Comparison of ENCODE assay signal across 9 mouse cellular contexts in genomic region chr11:110095858-110096257, GRCm38 (mm10). TPM values are rescaled to one million over a fixed set of nuclear protein-coding genes. Genes with fewer than 3 reads are reported as not detected.
DNase-seq lines count a peak whose midpoint lies in the region; ATAC-seq lines count a peak whose summit lies in the region.
"Had no signal": no experiment of that assay in that cellular context is flagged by ENCODE, and none has a peak within 500 bp of the region (broad histone marks: within the 10 kb centered on the region; RNA-seq: fewer than 3 reads in every experiment).

TSS of gene Abca8a (minus strand) at chr11:110095978.

- no peak within 1 kb of the TSS for H3K9ac ChIP-seq in limb, embryonic 15.5 days
- H3K9ac ChIP-seq in hindbrain, embryonic 16.5 days (ENCODE audit: low read depth, low read length): no peak within 1 kb of the TSS
- H3K9ac ChIP-seq in hindbrain, embryonic 11.5 days (ENCODE audit: low read depth, low read length): no peak within 1 kb of the TSS
- H3K9ac ChIP-seq: liver, embryonic 14.5 days had no signal

- H3K4me3 ChIP-seq in limb, embryonic 15.5 days: no peak within 1 kb of the TSS
- no peak within 1 kb of the TSS for H3K4me3 ChIP-seq in limb, embryonic 10.5 days
- H3K4me3 ChIP-seq in hindbrain, embryonic 16.5 days (ENCODE audit: low read length): no peak within 1 kb of the TSS
- no peak within 1 kb of the TSS for H3K4me3 ChIP-seq in hindbrain, embryonic 11.5 days (ENCODE audit: low read depth, low read length)

- 0 out of 2 replicates have a peak, but pooled peaks cover 2% of the 10 kb centered on the region for H3K4me1 ChIP-seq in limb, embryonic 15.5 days
- no peaks in the 10 kb centered on the region for H3K4me1 ChIP-seq in limb, embryonic 10.5 days
- H3K4me1 ChIP-seq in hindbrain, embryonic 16.5 days (ENCODE audit: control insufficient read depth, insufficient read depth, low read depth, low read length): no peaks in the 10 kb centered on the region
- no peaks in the 10 kb centered on the region for H3K4me1 ChIP-seq in hindbrain, embryonic 11.5 days (replicated peaks; ENCODE audit: control insufficient read depth, insufficient read depth, low read length)

- no peak for ATAC-seq in limb, embryonic 15.5 days (ENCODE audit: insufficient number of reproducible peaks, low FRiP score, low TSS enrichment, low read depth)
- no peak for ATAC-seq in hindbrain, embryonic 16.5 days
- no peak for ATAC-seq in hindbrain, embryonic 11.5 days (ENCODE audit: low FRiP score)

- 0 out of 2 replicates have a peak within 1 kb of the TSS, but pooled peaks have one; percentile 43 for H3K27ac ChIP-seq in limb, embryonic 15.5 days
- no peak within 1 kb of the TSS for H3K27ac ChIP-seq in limb, embryonic 10.5 days
- H3K27ac ChIP-seq in hindbrain, embryonic 16.5 days (ENCODE audit: low read depth, low read length): no peak within 1 kb of the TSS
- no peak within 1 kb of the TSS for H3K27ac ChIP-seq in hindbrain, embryonic 11.5 days (ENCODE audit: low read depth, low read length)
- H3K27ac ChIP-seq: liver, embryonic 14.5 days had no signal

- no peaks in the 10 kb centered on the region for H3K36me3 ChIP-seq in limb, embryonic 15.5 days
- H3K36me3 ChIP-seq in limb, embryonic 10.5 days: no peaks in the 10 kb centered on the region
- no peaks in the 10 kb centered on the region for H3K36me3 ChIP-seq in hindbrain, embryonic 16.5 days (ENCODE audit: control insufficient read depth, insufficient read depth, low read length)
- no peaks in the 10 kb centered on the region for H3K36me3 ChIP-seq in hindbrain, embryonic 11.5 days (ENCODE audit: control insufficient read depth, insufficient read depth, low read length)

- no peaks in the 10 kb centered on the region for H3K27me3 ChIP-seq in limb, embryonic 15.5 days
- H3K27me3 ChIP-seq in limb, embryonic 10.5 days (ENCODE audit: low read depth, poor library complexity, severe bottlenecking): no peaks in the 10 kb centered on the region
- no peaks in the 10 kb centered on the region for H3K27me3 ChIP-seq in hindbrain, embryonic 16.5 days (replicated peaks; ENCODE audit: control insufficient read depth, insufficient read depth, low read length)
- H3K27me3 ChIP-seq in hindbrain, embryonic 11.5 days (ENCODE audit: control insufficient read depth, insufficient read depth, low read length): no peaks in the 10 kb centered on the region

- no peaks in the 10 kb centered on the region for H3K9me3 ChIP-seq in limb, embryonic 15.5 days
- no peaks in the 10 kb centered on the region for H3K9me3 ChIP-seq in limb, embryonic 10.5 days (replicated peaks)
- no peaks in the 10 kb centered on the region for H3K9me3 ChIP-seq in hindbrain, embryonic 16.5 days (ENCODE audit: control insufficient read depth, low read length)
- H3K9me3 ChIP-seq in hindbrain, embryonic 11.5 days (ENCODE audit: control insufficient read depth, low read length): no peaks in the 10 kb centered on the region

- H3K4me2 ChIP-seq in limb, embryonic 15.5 days: no peak within 1 kb of the TSS
- no peak within 1 kb of the TSS for H3K4me2 ChIP-seq in hindbrain, embryonic 16.5 days (ENCODE audit: low read length)
- no peak within 1 kb of the TSS for H3K4me2 ChIP-seq in hindbrain, embryonic 11.5 days (replicated peaks; ENCODE audit: low read depth, low read length)

- no peak for DNase-seq in limb, embryonic 10.5 days (ENCODE audit: low spot score)
- peak; percentile 38 for DNase-seq in brain, adult 2 months (ENCODE audit: low read depth, low spot score)
- no peak for DNase-seq in gonadal fat pad, adult 2 months (ENCODE audit: low read depth)
- DNase-seq in lung, postnatal 14 days: peak; percentile 12
- DNase-seq in spleen, postnatal 36 days (ENCODE audit: low spot score in 2 of 2): no peak
- no peak for DNase-seq in hindbrain, embryonic 11.5 days (ENCODE audit: low spot score)

- WGBS in limb, embryonic 15.5 days: 41% methylated on average over 5 of the region's 5 CpGs
- 91% methylated on average over 5 of the region's 5 CpGs for WGBS in limb, embryonic 10.5 days
- WGBS in hindbrain, embryonic 16.5 days: 56% methylated on average over 5 of the region's 5 CpGs
- WGBS in hindbrain, embryonic 11.5 days: 86% methylated on average over 5 of the region's 5 CpGs

RNA-seq across cellular contexts. Expression of gene Abca8a, which starts in this region (rescaled TPM):
- 3.5 and 5.6 TPM in 2 replicates for polyA plus RNA-seq in limb, embryonic 15.5 days (2015; fragmentation: Nextera tagmentation; extraction: Ambion mirVana)
- not detected in 2 replicates for polyA plus RNA-seq in limb, embryonic 10.5 days (2016; fragmentation: Nextera tagmentation; extraction: Ambion mirVana)
- 15.3 and 17.2 TPM in 2 replicates for polyA plus RNA-seq in gonadal fat pad, adult 2 months (2012; rRNA removed)
- polyA plus RNA-seq in hindbrain, embryonic 16.5 days (2015; fragmentation: Nextera tagmentation; extraction: Ambion mirVana): 1.3 and 1.7 TPM in 2 replicates
- polyA plus RNA-seq in hindbrain, embryonic 11.5 days (2014; fragmentation: Nextera tagmentation; extraction: Ambion mirVana): 0.03 and 0.12 TPM in 2 replicates

Comparison
In these comparisons a context has a peak if more than half of its experiments do, and no peak if none do; other contexts are left out.
1. DNase-seq: peak in brain, adult 2 months (single experiment) and lung, postnatal 14 days (single experiment); none in limb, embryonic 10.5 days (single experiment), gonadal fat pad, adult 2 months (single experiment), spleen, postnatal 36 days (0 of 2) and hindbrain, embryonic 11.5 days (single experiment).